Mouse (Mus musculus) kidney, postnatal 14 days (tissue): ENCODE measurements around the gene Gm28043.

Experiments used
- DNase-seq: peaks from one replicate; pipeline ENCODE4 v3.0.0; 2022; ENCODE audit warnings: mixed read lengths

Gene Gm28043

GRCm38 (mm10) chr17:29716732-29717445 is 102.2 kb downstream of the Gm28043 start, which contains the start of gene Ccdc167:
Gene Ccdc167, minus strand, starts transcription at chr17:29717044.
- peak; percentile 96 for DNase-seq

- no peak for DNase-seq
These were observed 104.0 kb downstream of the Gm28043 start for GRCm38 (mm10) chr17:29718660-29719059.

GRCm38 (mm10) chr17:29719628-29720575 is 105.2 kb downstream of the Gm28043 start:
- no peak for DNase-seq

- DNase-seq: no peak
These were observed 106.2 kb downstream of the Gm28043 start for GRCm38 (mm10) chr17:29720755-29721365.

- DNase-seq: no peak
These were observed 109.9 kb downstream of the Gm28043 start for GRCm38 (mm10) chr17:29724610-29725009.

GRCm38 (mm10) chr17:29725027-29725620 is 110.4 kb downstream of the Gm28043 start:
- DNase-seq: no peak

GRCm38 (mm10) chr17:29728082-29728481 is 113.4 kb downstream of the Gm28043 start:
- DNase-seq: no peak

- DNase-seq: no peak
These were observed 116.0 kb downstream of the Gm28043 start for GRCm38 (mm10) chr17:29730510-29731265.

GRCm38 (mm10) chr17:29731266-29731952 is 116.7 kb downstream of the Gm28043 start:
- DNase-seq: no peak

- no peak for DNase-seq
These were observed 117.3 kb downstream of the Gm28043 start for GRCm38 (mm10) chr17:29731953-29732325.

GRCm38 (mm10) chr17:29732522-29732921 is 117.8 kb downstream of the Gm28043 start:
- DNase-seq: no peak

GRCm38 (mm10) chr17:29736448-29737014 is 121.9 kb downstream of the Gm28043 start:
- no peak for DNase-seq

GRCm38 (mm10) chr17:29737849-29738804 is 123.5 kb downstream of the Gm28043 start:
- peak; percentile 85 for DNase-seq

- DNase-seq: peak; percentile 30
These were observed 132.8 kb downstream of the Gm28043 start for GRCm38 (mm10) chr17:29747466-29747865.
